Mouse (Mus musculus): Measurements from ENCODE around the gene Lgals1. TPM values are rescaled to one million over a fixed set of nuclear protein-coding genes. Genes with fewer than 3 reads are reported as not detected.

Lgals1 gene
- 56.7 and 143 TPM in 2 replicates for polyA plus RNA-seq (2012; rRNA removed)

DNA sequence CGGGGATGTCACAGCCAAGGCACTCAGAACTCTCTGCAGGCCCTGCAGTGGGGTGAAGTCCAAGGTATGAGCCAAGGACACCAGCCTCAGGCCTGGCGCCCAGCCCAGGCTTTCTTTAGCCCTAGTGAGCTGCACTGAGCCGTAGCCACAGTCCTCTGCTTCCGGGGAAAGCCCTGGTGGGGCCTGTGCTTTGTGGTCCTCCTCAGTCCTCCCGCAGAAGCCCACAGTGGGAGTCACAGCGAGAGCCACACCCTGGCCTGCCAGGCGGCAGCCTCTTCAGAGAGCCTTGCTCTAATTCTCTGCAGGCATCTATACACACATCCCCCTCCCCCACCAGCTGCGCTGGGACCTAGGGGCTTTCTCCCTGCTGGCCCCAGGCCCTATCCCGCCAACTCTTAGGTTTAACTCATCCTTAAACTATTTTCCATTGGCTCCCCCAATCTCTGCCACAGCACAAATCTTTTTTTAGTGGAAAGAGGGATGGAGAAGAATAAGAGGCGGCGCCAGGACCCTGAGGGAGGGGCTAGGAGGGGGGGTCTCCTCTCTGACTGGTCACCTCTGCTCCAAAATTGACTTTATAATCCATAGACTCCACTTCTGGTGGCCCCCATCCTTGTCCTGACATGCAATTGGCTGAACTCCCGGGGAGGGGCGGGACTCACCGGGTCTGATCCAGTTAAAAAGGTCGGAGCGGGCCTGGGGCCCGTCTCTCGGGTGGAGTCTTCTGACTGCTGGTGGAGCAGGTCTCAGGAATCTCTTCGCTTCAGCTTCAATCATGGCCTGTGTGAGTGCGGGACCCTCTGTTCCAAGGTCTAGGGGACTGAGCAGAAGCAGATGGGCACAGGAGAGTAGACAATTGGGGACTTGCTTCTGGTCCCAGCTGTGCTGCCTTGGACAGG is at the start of gene Lgals1:
Lgals1 (plus strand) TSS at position 705 of the 899 bp plus-strand sequence.

GRCm38 (mm10) chr15:78876991-78877809 is 49.3 kb upstream of the Lgals1 start, which contains the start of gene Gga1:
Gga1 (plus strand) TSS chr15:78877190.

GRCm38 (mm10) chr15:78899409-78899739 is 27.2 kb upstream of the Lgals1 start, which contains the start of gene Gm49510:
Gm49510 (plus strand) TSS chr15:78899667.

GRCm38 (mm10) chr15:78899740-78900584 is 26.6 kb upstream of the Lgals1 start, which contains the start of gene Sh3bp1:
Sh3bp1 (plus strand) TSS chr15:78899768.

DNA sequence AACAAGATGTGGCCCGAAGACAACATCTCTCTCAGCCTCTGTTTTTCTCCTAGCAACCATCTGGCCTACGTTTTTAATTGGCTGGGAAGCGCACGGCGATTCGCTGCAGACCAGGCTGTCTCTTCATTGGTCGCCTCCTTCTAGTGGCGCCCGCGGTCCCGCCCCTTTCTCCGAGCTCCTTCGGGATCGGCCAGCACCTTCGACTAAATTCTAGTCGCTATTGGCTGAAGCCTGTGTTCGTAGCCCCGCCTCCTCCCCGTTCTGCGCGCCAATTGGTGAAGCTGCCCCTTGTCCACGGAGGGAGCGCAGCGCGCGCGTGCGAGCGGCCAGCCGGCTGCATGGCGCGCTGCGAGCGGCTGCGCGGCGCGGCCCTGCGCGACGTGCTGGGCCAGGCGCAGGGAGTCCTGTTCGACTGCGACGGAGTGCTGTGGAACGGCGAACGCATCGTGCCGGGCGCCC is 12.9 kb upstream of the Lgals1 start, which contains the start of gene Pdxp:
Pdxp (plus strand) TSS at position 288 of the 459 bp plus-strand sequence.

DNA sequence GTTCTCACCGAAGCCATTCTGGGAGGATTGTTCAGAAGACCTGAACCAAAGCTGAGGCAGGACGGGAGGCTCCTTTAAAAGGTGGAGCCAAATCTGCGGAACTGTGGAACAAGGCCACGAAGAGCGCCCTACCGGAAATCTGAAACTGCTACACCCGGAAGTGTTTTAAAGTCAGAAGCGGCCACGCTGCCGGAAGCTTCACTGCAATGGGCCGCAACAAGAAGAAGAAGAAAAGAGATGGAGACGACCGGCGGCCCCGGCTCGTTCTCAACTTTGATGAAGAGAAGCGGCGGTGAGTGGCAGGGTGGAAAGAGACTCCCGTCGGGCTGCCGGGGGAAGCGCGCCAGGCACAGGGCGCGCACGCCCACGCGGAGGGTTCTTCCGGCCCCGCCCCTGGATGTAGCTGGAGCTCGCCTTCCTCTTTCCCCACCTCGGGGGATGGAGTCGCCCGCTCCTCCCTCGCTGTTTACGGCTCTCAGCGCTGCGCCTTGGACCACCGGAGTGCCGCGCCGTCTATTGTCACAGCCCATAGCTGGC is 8.3 kb downstream of the Lgals1 start, which contains the start of gene Nol12:
Nol12 (plus strand) TSS at position 150 of the 537 bp plus-strand sequence.

GRCm38 (mm10) chr15:78947657-78948056 is 21.1 kb downstream of the Lgals1 start, which contains the start of gene Triobp:
Triobp (plus strand) TSS chr15:78947724.

Other genes starting within 250 kb of the Lgals1 start
- gene Elfn2, start 208.0 kb upstream of the Lgals1 start, polyA plus RNA-seq (2012; rRNA removed): 27.7 and 33.0 TPM in 2 replicates
- 14.3 and 15.5 TPM in 2 replicates for gene Mfng, start 153.2 kb upstream of the Lgals1 start, polyA plus RNA-seq (2012; rRNA removed)
- 5.8 and 6.5 TPM in 2 replicates for gene Card10, start 123.7 kb upstream of the Lgals1 start, polyA plus RNA-seq (2012; rRNA removed)
- 9.2 and 10.9 TPM in 2 replicates for gene Cdc42ep1, start 84.1 kb upstream of the Lgals1 start, polyA plus RNA-seq (2012; rRNA removed)
- 0.11 TPM in 1 of 2 replicates, not detected in the other for gene Lgals2, start 71.2 kb upstream of the Lgals1 start, polyA plus RNA-seq (2012; rRNA removed)
- gene Gga1, start 49.5 kb upstream of the Lgals1 start, polyA plus RNA-seq (2012; rRNA removed): 54.1 and 61.2 TPM in 2 replicates
- gene Gm49510, start 27.1 kb upstream of the Lgals1 start, polyA plus RNA-seq (2012; rRNA removed): not detected in 2 replicates
- gene Sh3bp1, start 27.0 kb upstream of the Lgals1 start, polyA plus RNA-seq (2012; rRNA removed): 6.9 and 7.5 TPM in 2 replicates
- 167 and 168 TPM in 2 replicates for gene Pdxp, start 12.8 kb upstream of the Lgals1 start, polyA plus RNA-seq (2012; rRNA removed)
- 49.7 and 50.2 TPM in 2 replicates for gene Nol12, start 8.2 kb downstream of the Lgals1 start, polyA plus RNA-seq (2012; rRNA removed)
- gene Triobp, start 21.0 kb downstream of the Lgals1 start, polyA plus RNA-seq (2012; rRNA removed): 45.7 and 55.1 TPM in 2 replicates
- 142 and 150 TPM in 2 replicates for gene H1f0, start 101.7 kb downstream of the Lgals1 start, polyA plus RNA-seq (2012; rRNA removed)
- 0.23 and 0.38 TPM in 2 replicates for gene Galr3, start 115.2 kb downstream of the Lgals1 start, polyA plus RNA-seq (2012; rRNA removed)
- 49.4 and 57.3 TPM in 2 replicates for gene Ankrd54, start 136.2 kb downstream of the Lgals1 start, polyA plus RNA-seq (2012; rRNA removed)
- gene Eif3l, start 148.5 kb downstream of the Lgals1 start, polyA plus RNA-seq (2012; rRNA removed): 154 and 158 TPM in 2 replicates
- gene Micall1, start 182.2 kb downstream of the Lgals1 start, polyA plus RNA-seq (2012; rRNA removed): 27.8 and 34.1 TPM in 2 replicates
- gene Polr2f, start 214.3 kb downstream of the Lgals1 start, polyA plus RNA-seq (2012; rRNA removed): 200 and 225 TPM in 2 replicates
- gene 1700088E04Rik, start 214.5 kb downstream of the Lgals1 start, polyA plus RNA-seq (2012; rRNA removed): 15.0 and 16.4 TPM in 2 replicates
- 15.4 and 21.4 TPM in 2 replicates for gene Sox10, start 238.5 kb downstream of the Lgals1 start, polyA plus RNA-seq (2012; rRNA removed)